Mouse (Mus musculus) bone marrow macrophage, adult 2 months (primary cell): ENCODE results near the gene Nup205.

Source experiments
- CTCF ChIP-seq: IDR thresholded peaks from 2 replicates; pipeline ENCODE4 v1.5.1; 2012; ENCODE audit warnings: low read depth, mild to moderate bottlenecking, low read length, moderate library complexity
- POLR2A ChIP-seq: IDR thresholded peaks from 2 replicates; pipeline ENCODE4 v1.6.1; 2012; ENCODE audit warnings: mild to moderate bottlenecking, low read depth, low read length, borderline replicate concordance

- no peak for TF ChIP-seq CTCF
- no peak for TF ChIP-seq POLR2A
These were observed 119.8 kb downstream of the Nup205 start for GRCm38 (mm10) chr6:35297001-35297400.
